Mouse (Mus musculus) liver, adult 2 months (tissue): ENCODE data around the gene Gemin7. TPM values are rescaled to one million over a fixed set of nuclear protein-coding genes. Genes with fewer than 3 reads are reported as not detected.
A peak's percentile ranks its signal among the peaks of the same experiment; 100 is the strongest.

Source experiments
- DNase-seq: peaks from one replicate; pipeline ENCODE4 v3.0.0-alpha.2; 2011; ENCODE audit warnings: low read depth, low spot score; ENCODE audit errors: extremely low read depth
- H3K27ac ChIP-seq: fragments of 200-500 bp; replicated peaks from 2 replicates; pipeline ENCODE4 v1.5.1; 2012; ENCODE audit warnings: low read depth, mild to moderate bottlenecking, control low read depth, inconsistent platforms, low read length; ENCODE audit not compliant: insufficient read depth
- H3K27me3 ChIP-seq: fragments of 200-500 bp; 2 replicates; pipeline ENCODE4 v1.6.1; 2012; ENCODE audit warnings: mild to moderate bottlenecking, moderate library complexity, low read length, inconsistent platforms; ENCODE audit not compliant: control insufficient read depth, insufficient read depth
- H3K36me3 ChIP-seq: fragments of 200-500 bp; 2 replicates; pipeline ENCODE4 v1.6.1; 2012; ENCODE audit warnings: low read length, inconsistent platforms; ENCODE audit not compliant: control insufficient read depth, insufficient read depth
- H3K4me1 ChIP-seq: fragments of 200-500 bp; 2 replicates; pipeline ENCODE4 v1.6.1; 2011; ENCODE audit warnings: low read length; ENCODE audit not compliant: control insufficient read depth, insufficient read depth
- H3K4me3 ChIP-seq: fragments of 200-500 bp; 2 replicates; pipeline ENCODE4 v1.5.1; 2011; ENCODE audit warnings: low read depth, mild to moderate bottlenecking, control low read depth, low read length, moderate library complexity; ENCODE audit not compliant: insufficient read depth
- H3K79me2 ChIP-seq: fragments of 200-500 bp; 2 replicates; pipeline ENCODE4 v1.6.1; 2012; ENCODE audit warnings: inconsistent platforms, mild to moderate bottlenecking, low read length, moderate library complexity; ENCODE audit not compliant: control insufficient read depth, insufficient read depth
- H3K9ac ChIP-seq: fragments of 200-500 bp; 2 replicates; pipeline ENCODE4 v1.6.1; 2012; ENCODE audit warnings: low read depth, mild to moderate bottlenecking, control low read depth, inconsistent platforms, low read length
- CTCF ChIP-seq: fragments of 200-500 bp; IDR thresholded peaks from 2 replicates; pipeline ENCODE4 v1.5.1; 2011; ENCODE audit warnings: low read depth, low read length, control low read depth
- POLR2A ChIP-seq: fragments of 200-500 bp; IDR thresholded peaks from 2 replicates; pipeline ENCODE4 v1.6.1; 2011; ENCODE audit warnings: low read length, control low read depth; ENCODE audit not compliant: insufficient read depth; ENCODE audit errors: extremely low read depth
- WGBS: fragments of 180-500 bp; shearing (Covaris S2); methylation state at CpG from one replicate; pipeline ENCODE4 v1.1.7; 2018; 5-methylcytosine and 5-hydroxymethylcytosine counted together
- polyA plus RNA-seq: library from polyadenylated mRNA; depleted of rRNA; stranded (reverse); fragments of >200 nt; gene quantifications from 2 replicates; pipeline ENCODE4 v1.2.3, GENCODE M21; 2012
- total RNA-seq: library from RNA; depleted of rRNA; stranded (reverse); fragments of >200 nt; gene quantifications from 2 replicates; pipeline ENCODE4 v1.2.3, GENCODE M21; 2014

Gene Gemin7
- total and polyA plus RNA-seq, 2 experiments = 31.2 to 61.6 TPM

- Histone ChIP-seq H3K4me3 (peak overlapping the region; percentile 79), H3K27ac (peak overlapping the region; percentile 93), H3K27me3 (no peaks in the 10 kb centered on the region), H3K9ac (peak overlapping the region; percentile 81), H3K36me3 (no peaks in the 10 kb centered on the region), H3K79me2 (peaks cover 19% of the 10 kb centered on the region; the same call in 1 of the 2 replicates), H3K4me1 (peaks cover 12% of the 10 kb centered on the region)
- 18% methylated on average over 16 of the region's 16 CpGs for WGBS
- DNase-seq = no peak
- TF ChIP-seq POLR2A (no peak), CTCF (no peak)
Observed at GRCm38 (mm10) chr7:19573776-19574140, 3.6 kb downstream of the Gemin7 start.

GRCm38 (mm10) chr7:19572926-19573775 lies 4.2 kb downstream of the Gemin7 start:
- H3K27me3 ChIP-seq = no peaks in the 10 kb centered on the region
- peak; percentile 65 for DNase-seq
- under 1% methylated on average over 53 of the region's 53 CpGs for WGBS
- peak overlapping the region; percentile 81 for H3K9ac ChIP-seq
- H3K36me3 ChIP-seq = no peaks in the 10 kb centered on the region
- H3K4me3 ChIP-seq = peak overlapping the region; percentile 79
- TF ChIP-seq POLR2A (peak; percentile 62; the same call in 1 of the 2 replicates), CTCF (no peak; the same call in 1 of the 2 replicates)
- peaks cover 12% of the 10 kb centered on the region for H3K4me1 ChIP-seq
- peak overlapping the region; percentile 93 for H3K27ac ChIP-seq
- H3K79me2 ChIP-seq = peaks cover 19% of the 10 kb centered on the region; the same call in 1 of the 2 replicates

GRCm38 (mm10) chr7:19569647-19570046 lies 7.7 kb downstream of the Gemin7 start:
- Histone ChIP-seq H3K4me3 (no peak overlapping the region), H3K4me1 (peaks cover 8% of the 10 kb centered on the region), H3K36me3 (peaks cover 3% of the 10 kb centered on the region; the same call in 1 of the 2 replicates), H3K9ac (no peak overlapping the region), H3K27ac (no peak overlapping the region), H3K27me3 (no peaks in the 10 kb centered on the region), H3K79me2 (peaks cover 19% of the 10 kb centered on the region; the same call in 1 of the 2 replicates)
- no peak for DNase-seq
- WGBS = 87% methylated on average over 3 of the region's 3 CpGs
- TF ChIP-seq POLR2A = no peak
- TF ChIP-seq CTCF = no peak

GRCm38 (mm10) chr7:19567426-19567825 lies 10.0 kb downstream of the Gemin7 start:
- H3K4me1 ChIP-seq = peaks cover 4% of the 10 kb centered on the region
- TF ChIP-seq CTCF (no peak), POLR2A (no peak)
- H3K9ac ChIP-seq = no peak overlapping the region
- WGBS = 30% methylated on average over 8 of the region's 8 CpGs
- peaks cover 19% of the 10 kb centered on the region; the same call in 1 of the 2 replicates for H3K79me2 ChIP-seq
- H3K36me3 ChIP-seq = peaks cover 3% of the 10 kb centered on the region; the same call in 1 of the 2 replicates
- H3K27me3 ChIP-seq = no peaks in the 10 kb centered on the region
- peak; percentile 74 for DNase-seq
- H3K27ac ChIP-seq = peak overlapping the region; percentile 6; the same call in 1 of the 2 replicates
- no peak overlapping the region for H3K4me3 ChIP-seq

- H3K79me2 ChIP-seq = peaks cover 16% of the 10 kb centered on the region; the same call in 1 of the 2 replicates
- 0 out of 2 replicates have a peak, but pooled peaks cover 2% of the 10 kb centered on the region for H3K4me1 ChIP-seq
- H3K9ac ChIP-seq = no peak overlapping the region
- WGBS = 94% methylated on average over 2 of the region's 2 CpGs
- H3K27me3 ChIP-seq = no peaks in the 10 kb centered on the region
- H3K4me3 ChIP-seq = no peak overlapping the region
- H3K36me3 ChIP-seq = peaks cover 3% of the 10 kb centered on the region; the same call in 1 of the 2 replicates
- no peak for TF ChIP-seq CTCF
- no peak for DNase-seq
- H3K27ac ChIP-seq = no peak overlapping the region
Observed at GRCm38 (mm10) chr7:19565803-19566202, 11.6 kb downstream of the Gemin7 start.

GRCm38 (mm10) chr7:19564455-19564854 lies 12.9 kb downstream of the Gemin7 start:
- no peak for DNase-seq
- no peak overlapping the region for H3K4me3 ChIP-seq
- 97% methylated on average over 4 of the region's 4 CpGs for WGBS

More at GRCm38 (mm10) chr7:19564455-19564854, 12.9 kb downstream of the Gemin7 start:
- Histone ChIP-seq H3K27ac (no peak overlapping the region), H3K4me1 (peaks cover 8% of the 10 kb centered on the region), H3K36me3 (peaks cover 3% of the 10 kb centered on the region; the same call in 1 of the 2 replicates), H3K79me2 (peaks cover 15% of the 10 kb centered on the region), H3K9ac (no peak overlapping the region), H3K27me3 (no peaks in the 10 kb centered on the region)
- TF ChIP-seq CTCF = peak; percentile 30; the same call in 1 of the 2 replicates
- no peak for TF ChIP-seq POLR2A
